Mouse (Mus musculus) liver (tissue): ENCODE data around the gene Pkd1.

Experiments used
- DNase-seq: peaks from one replicate; pipeline ENCODE4 v3.0.0-alpha.2; 2020; ENCODE audit warnings: mixed read lengths

The Pkd1 gene

DNA sequence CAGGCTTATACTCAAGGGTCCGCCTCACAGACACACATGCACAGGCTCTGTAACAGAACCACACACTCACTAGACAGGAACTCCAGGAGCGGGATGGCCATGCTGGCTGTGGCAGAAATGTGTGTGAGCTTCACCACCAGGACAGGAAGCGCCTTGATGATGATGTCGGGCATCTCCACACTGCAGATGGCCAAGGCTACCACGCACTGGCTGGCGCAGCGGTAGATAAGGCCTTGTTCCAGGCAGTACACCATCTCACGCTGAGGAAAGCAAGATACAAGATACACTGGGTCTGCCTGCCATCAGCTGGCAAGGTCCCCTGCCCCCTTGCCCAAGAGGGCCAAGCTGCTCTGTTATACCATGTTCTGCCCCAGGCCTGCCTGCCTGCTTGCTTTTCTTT, 59.2 kb downstream of the Pkd1 start:
- DNase-seq: peak; percentile 78

- DNase-seq: peak; percentile 57
Observed at GRCm38 (mm10) chr17:24610711-24611110, 61.1 kb downstream of the Pkd1 start.

GRCm38 (mm10) chr17:24617561-24618194, 68.0 kb downstream of the Pkd1 start:
- peak; percentile 84 for DNase-seq

- no peak for DNase-seq
Observed at GRCm38 (mm10) chr17:24625472-24625871, 75.8 kb downstream of the Pkd1 start.

DNA sequence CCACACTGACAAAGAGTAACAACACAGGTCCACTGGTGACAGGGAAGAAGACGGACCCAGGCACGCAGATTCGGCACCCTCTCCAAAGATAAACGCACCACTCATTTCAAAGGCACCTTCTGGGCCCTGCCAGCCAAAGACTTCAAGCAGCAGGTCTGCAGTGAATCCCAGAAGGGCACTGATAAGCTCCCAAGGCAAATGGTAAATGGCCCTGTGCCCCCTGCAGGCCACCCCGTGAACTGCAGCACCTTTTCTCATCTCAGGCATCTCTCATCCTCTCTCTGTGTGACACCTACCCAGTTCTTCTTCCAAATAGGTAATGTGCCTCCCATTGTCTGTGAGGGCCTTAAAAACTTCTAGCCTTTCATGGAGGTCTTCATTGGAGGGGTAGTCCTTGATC, 79.0 kb downstream of the Pkd1 start:
- DNase-seq: peak; percentile 82

- no peak for DNase-seq
Observed at GRCm38 (mm10) chr17:24630072-24630471, 80.4 kb downstream of the Pkd1 start.

- peak; percentile 84 for DNase-seq
Observed at GRCm38 (mm10) chr17:24632167-24632812, 82.7 kb downstream of the Pkd1 start, which contains the start of the genes Tsc2 and Nthl1. Gene Tsc2 (minus strand): TSS chr17:24632630. Gene Nthl1 (plus strand): TSS chr17:24632680.

GRCm38 (mm10) chr17:24632813-24633449, 83.3 kb downstream of the Pkd1 start:
- DNase-seq: no peak

GRCm38 (mm10) chr17:24633831-24634230, 84.2 kb downstream of the Pkd1 start:
- DNase-seq: no peak

- DNase-seq: no peak
Observed at GRCm38 (mm10) chr17:24635024-24635423, 85.4 kb downstream of the Pkd1 start.

- DNase-seq: no peak
Observed at GRCm38 (mm10) chr17:24635694-24636093, 86.1 kb downstream of the Pkd1 start.

DNA sequence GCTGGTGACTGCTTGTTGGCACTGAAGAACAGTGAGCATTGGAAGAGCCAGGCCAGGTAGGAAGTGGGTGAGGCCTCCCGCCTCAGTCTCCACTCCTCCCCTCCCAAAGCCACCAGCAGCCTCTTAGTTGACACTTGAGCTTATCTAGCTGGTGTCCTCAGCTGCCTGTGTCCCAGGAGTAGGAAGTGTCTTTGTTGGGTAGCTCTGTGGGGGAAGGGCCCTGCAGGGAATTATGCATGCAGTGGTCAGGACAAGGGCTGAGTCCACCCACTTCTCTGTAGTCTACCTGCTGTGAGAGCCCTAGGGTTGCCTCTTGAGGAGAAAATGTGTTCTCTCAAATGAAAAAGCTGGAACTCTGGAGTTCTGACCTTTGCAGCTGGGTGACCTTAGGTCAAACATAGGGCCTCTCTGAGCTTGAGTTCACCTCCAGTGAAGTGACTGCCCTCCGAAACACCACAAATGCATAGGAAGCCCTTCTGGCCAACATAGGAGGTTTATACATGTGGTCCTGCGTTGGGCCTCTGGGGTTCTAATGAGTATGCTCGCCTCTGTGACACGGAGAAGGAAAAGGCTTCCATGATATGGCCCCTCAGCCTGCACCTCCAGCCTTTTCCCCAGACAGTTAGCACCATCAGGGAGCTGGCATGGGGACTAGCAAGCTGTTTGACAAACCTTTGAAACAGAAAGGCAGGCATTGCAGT, 87.3 kb downstream of the Pkd1 start:
- DNase-seq: no peak

- no peak for DNase-seq
Observed at GRCm38 (mm10) chr17:24638214-24638613, 88.6 kb downstream of the Pkd1 start.

- no peak for DNase-seq
Observed at GRCm38 (mm10) chr17:24638840-24639239, 89.2 kb downstream of the Pkd1 start.

DNA sequence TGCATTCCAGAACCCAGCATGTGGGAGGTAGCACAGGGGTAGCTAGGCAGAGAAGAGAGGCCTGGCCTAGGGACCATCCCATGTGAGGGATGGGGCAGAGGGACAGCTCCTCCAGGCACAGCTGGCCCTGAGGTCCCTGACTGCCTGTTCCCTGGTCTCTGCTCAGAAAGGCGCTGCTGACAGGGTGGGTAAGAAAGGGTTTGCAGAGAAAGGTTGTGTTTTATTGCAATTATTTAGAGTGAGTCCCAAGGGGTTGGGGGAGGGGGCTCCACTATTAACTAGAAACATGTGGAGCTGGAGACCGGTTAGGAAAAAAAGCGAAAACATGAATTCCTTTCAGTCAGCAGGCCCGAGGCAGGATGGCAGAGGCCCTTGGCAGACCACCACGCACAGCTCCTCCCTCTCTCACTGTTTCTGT, 89.9 kb downstream of the Pkd1 start:
- DNase-seq: no peak

- DNase-seq: no peak
Observed at GRCm38 (mm10) chr17:24640119-24640518, 90.5 kb downstream of the Pkd1 start.

DNA sequence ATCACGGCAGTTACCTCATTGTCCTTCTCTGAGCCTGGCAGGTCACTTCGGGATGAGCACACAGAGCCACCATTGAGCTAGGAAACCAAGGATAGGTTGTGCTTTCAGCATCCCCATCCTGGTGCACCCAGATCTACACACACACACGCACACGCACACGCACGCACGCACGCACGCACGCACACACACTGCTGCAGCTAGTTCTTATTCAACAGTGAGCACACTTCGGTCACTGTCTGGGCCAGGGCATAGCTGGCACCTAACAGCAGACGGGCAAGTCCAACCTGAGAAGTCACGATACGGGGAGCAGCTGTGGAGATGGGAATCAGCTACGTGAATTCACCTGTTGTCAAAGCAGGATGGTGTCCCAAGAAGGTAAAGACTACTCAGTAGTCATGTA, 90.9 kb downstream of the Pkd1 start:
- DNase-seq: no peak

- no peak for DNase-seq
Observed at GRCm38 (mm10) chr17:24641944-24642343, 92.3 kb downstream of the Pkd1 start.

DNA sequence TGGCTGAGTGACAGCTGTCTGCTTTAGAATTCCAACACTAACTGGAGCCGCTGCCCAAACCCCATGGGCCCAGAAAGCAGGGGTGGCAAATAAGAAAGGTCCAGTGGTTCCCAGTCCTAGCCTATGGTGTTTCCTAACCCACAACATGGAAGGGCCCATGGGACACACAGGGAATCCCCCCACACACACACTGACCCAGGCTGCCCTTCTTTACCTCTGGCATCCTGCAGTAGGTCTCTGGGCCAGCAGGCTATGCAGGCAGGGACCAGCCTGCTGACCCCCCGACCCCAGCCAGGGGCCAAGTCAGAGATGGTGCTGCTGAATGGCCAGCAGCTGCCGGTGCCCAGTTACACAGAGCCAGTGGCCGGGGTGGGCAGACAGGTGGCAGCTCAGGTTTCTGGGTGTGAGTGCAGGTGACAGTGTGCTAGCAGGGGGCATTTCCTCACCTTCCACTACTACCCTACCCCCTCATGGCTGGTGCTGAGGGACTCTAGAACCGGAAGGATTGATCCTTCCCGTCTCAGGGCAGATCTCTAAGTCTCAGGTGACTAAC, 93.2 kb downstream of the Pkd1 start:
- no peak for DNase-seq

- DNase-seq: peak; percentile 35
Observed at GRCm38 (mm10) chr17:24644030-24644715, 94.5 kb downstream of the Pkd1 start.

DNA sequence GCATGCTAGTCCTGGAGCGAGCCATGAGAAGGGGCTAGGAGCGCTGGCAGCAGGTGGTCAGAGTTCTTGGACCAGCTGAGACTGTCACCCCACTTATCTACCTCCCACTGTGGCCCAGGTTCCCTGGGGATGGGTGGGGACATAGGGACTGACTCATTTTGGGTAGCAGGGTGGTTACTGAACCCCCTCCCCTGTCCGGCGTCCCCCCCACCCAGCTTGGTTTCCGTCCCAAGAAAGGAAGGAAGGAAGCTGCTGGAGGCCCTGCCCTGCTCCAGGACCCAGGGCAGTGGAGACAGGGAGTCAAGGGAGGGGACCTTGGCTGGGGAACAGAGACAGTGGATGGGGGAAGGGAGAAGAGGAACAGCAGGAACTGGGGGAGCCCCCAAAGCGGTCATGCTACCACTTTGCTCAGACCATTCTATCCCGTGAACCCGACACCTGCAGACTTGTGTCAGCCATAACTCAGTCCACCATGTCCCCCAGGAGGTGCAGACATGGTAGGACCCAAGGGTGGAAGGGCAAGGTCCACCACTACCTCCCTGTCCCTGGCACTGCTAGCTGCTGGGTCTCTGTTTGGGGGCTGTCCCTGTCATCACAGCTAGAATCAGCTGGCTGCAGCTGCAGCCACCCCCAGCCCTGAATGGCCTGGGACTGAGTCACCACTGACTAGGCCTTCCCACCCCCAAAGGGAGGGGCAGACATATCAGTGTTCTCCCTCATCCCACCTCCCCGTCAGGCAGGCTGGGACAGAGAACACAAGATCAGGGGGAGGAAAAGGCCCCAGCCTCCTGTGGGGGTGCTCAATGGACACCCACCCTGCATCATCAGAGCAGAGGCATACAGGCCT, 95.5 kb downstream of the Pkd1 start:
- peak; percentile 22 for DNase-seq

DNA sequence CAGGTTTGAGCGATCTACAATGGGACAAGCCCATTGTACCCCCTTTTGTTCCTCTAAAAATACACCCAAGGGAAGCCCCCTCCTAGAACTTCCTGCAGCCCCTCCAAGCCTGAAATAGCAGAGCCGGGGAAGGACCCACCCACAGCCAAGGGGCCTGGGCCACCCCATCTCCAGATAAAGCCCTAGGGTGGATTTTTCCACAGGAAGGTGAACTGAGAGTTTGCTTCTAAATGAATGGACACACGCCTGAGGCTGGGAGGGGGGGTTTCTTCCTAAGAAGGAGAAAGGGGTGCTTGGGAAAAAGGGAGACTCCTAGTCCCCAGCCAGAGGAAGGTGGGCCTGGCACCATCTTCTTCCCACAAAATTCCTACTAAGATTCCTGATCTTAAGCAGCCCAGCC, 96.3 kb downstream of the Pkd1 start:
- no peak for DNase-seq
